Mouse (Mus musculus): ENCODE results near the gene Olfr466.

DNA sequence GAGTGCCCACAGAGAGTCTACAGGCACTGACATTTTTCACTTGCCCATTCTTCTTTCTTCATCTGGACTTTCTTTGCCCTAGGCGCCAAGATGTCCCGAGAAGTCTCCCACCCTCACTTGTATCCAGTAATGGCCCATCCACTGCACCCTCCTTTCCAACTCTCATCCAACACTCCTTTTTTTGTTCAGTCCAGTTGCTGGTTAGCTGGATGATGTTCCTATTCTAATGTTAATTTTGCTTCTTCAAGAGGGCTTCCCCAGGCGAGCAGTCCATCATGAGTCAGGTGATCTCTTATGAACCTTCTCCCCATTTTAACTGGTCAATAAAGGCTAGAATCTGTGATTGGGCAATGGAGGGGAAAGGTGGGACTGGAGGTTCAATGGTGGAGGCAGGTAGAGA is 24.1 kb downstream of the Olfr466 start:
- TF ChIP-seq ZC3H11A (IDR thresholded peaks at IDR 0.05; ENCODE audit: low read depth, low read length) (no peak), CTCF (IDR thresholded peaks at IDR 0.05 in 2 of 3, conservative IDR thresholded peaks at IDR 0.05 in 1 of 3; ENCODE audit: control insufficient read depth in 1 of 3, insufficient read depth in 1 of 3, low read depth in 2 of 3, low read length in 3 of 3, poor library complexity in 1 of 3, severe bottlenecking in 1 of 3) (no peak)
